Mouse (Mus musculus) kidney, adult 2 months (tissue): Measurements from ENCODE around the gene Aurkaip1.

Experiments
- CTCF ChIP-seq: fragments of 200-500 bp; conservative IDR thresholded peaks from 2 replicates; pipeline ENCODE4 v1.5.1; 2011; ENCODE audit warnings: low read depth, mild to moderate bottlenecking, control low read depth, low read length, moderate library complexity, mixed read lengths; ENCODE audit not compliant: insufficient read depth, insufficient read length
- POLR2A ChIP-seq: fragments of 200-500 bp; IDR thresholded peaks from one replicate; pipeline ENCODE4 v1.6.1; 2011; ENCODE audit warnings: low read depth, low read length, control low read depth

DNA sequence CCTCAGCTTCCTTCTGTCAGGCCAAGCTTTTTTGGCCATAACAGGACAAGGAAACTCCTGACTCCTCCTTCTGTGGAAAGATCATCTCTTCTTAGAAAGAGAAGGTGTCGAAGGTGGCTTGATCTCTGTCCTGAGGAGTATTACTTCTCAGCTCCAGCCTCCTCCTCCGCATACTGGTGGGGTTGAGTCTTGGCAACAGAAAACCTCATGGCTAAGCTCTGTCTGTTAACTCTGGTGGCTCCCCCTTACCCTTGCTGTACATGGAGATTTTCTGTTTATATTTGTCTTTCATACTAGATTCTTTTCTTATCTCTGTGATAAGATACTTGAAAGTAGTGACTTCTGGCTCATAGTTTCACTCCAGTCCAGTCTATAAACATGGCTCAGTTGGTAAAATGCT, 37.3 kb upstream of the Aurkaip1 start:
- TF ChIP-seq CTCF (no peak), POLR2A (no peak)
